Mouse (Mus musculus): ENCODE measurements around the gene Erbb3. TPM values are rescaled to one million over a fixed set of nuclear protein-coding genes. Genes with fewer than 3 reads are reported as not detected.
"Not testable (repeated sequence)": the region's sequence is repeated elsewhere in the genome, so short reads cannot be mapped to it uniquely, and the experiment has no call there.

Erbb3 gene
- total RNA-seq, 2 experiments from 2014 or later = 6.8 to 7.8 TPM

GRCm38 (mm10) chr10:128613820-128614219, 24.4 kb upstream of the Erbb3 start:
- not testable (repeated sequence) for DNase-seq
- intact Hi-C loops (cut with DNase I) = loop anchor here (5.0 kb wide), 2 partner anchors 47 to 67 kb away; partner anchors contain the start of genes Pa2g4, Rpl41 and Zc3h10

DNA sequence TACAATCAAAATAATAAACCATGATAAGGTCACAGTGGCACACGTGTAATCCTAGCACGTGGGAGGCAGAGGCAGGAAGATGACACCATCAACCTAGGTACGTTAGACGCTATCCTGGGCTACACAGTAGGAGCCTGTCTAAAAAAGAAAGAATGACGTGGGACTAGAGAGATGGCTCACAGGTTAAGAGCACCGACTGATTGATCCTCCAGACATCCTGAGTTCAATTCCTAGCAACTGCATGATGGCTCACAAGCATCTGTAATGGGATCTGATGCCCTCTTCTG, 23.6 kb upstream of the Erbb3 start:
- no peak for DNase-seq
- intact Hi-C loops (cut with DNase I) = loop anchor here (5.0 kb wide), 2 partner anchors 46 to 66 kb away; partner anchors contain the start of genes Pa2g4, Rpl41 and Zc3h10

GRCm38 (mm10) chr10:128612433-128613153, 23.1 kb upstream of the Erbb3 start:
- peak; percentile 82 to 84 for DNase-seq
- intact Hi-C loops (cut with DNase I) = loop anchor here (5.0 kb wide), 2 partner anchors 45 to 65 kb away; partner anchors contain the start of genes Pa2g4, Rpl41 and Zc3h10

DNA sequence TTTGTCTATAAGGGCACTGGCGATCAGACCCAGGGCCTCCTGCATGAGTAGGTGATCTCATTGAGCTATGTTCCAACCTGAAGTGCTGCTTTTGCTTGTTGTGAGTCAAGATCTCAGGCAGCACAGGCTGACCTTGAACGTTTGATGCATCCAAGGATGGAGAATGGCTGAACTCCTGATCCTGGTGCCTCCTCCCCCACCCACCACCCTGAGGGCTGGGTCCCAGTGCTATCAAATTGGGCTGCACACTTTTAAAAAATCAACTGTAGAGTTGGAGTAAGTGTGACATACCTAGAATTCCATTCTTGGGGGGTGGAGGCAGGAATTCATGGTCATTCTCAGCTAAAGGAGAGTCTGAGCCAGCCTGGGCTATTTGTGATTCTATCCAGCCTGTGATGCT, 17.0 kb upstream of the Erbb3 start:
- intact Hi-C loops (cut with DNase I) = no loop called here
- DNase-seq = no peak

- no peak for DNase-seq
- intact Hi-C loops (cut with DNase I) = no loop called here
Measured at GRCm38 (mm10) chr10:128602470-128603128, 13.1 kb upstream of the Erbb3 start.

DNA sequence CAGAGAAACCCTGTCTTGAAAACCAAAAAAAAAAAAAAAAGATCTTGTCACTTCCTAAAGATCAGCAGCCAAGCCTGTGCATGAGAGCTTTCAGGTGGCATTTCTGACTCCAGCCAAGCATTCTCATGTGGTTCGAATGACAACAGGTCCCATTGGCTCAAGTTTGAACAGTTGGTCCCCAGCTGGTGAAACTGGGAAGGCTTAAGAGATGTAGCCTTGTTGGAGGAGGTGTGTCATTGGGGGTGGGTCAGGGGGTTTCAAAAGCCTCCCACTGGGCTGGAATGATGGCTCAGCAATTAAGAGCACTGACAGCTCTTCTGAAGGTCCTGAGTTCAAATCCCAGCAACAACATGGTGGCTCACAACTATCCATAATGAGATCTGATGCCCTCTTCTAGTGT, 12.0 kb upstream of the Erbb3 start:
- DNase-seq = no peak
- intact Hi-C loops (cut with DNase I) = no loop called here

DNA sequence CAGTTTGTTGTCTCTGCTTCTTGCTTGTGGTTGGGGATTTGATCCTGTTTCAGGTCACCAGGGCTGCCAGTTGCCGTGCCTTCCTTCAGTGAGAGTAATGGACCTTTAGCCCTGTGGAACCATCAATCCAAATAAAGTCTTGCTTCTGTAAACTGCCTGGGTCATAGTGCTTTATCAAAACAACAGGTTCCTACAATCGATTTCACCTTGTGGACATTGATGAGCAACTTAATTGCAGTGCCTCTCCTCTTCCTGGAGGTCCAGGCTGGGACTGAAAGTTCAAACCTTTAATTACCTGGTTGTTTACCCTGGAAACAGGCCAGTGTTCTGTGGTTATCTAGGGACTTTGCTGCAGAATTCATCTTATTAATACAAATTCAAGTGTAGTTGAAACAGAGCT, 9.0 kb upstream of the Erbb3 start:
- intact Hi-C loops (cut with DNase I) = no loop called here
- DNase-seq = no peak

GRCm38 (mm10) chr10:128592797-128593196, 3.3 kb upstream of the Erbb3 start:
- DNase-seq = no peak
- intact Hi-C loops (cut with DNase I) = no loop called here

DNA sequence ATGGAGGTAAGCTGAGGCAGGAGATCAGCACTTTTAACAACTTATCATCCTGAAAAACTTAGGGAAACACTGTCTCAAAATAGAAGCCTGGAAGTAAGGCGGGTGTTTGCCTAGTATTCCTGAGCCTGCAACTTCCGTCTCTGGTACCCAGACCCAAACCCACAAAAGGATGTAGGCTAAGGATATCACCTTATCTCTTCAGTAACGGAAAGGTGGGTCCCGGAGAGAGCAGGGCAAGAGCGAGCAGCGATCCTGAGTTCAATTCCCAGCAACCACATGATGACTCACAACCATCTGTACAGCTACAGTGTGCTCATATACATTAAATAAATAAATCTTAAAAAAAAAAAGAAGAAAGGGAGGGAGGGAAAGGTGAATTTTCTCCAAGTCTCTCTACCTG, 2.0 kb upstream of the Erbb3 start:
- intact Hi-C loops (cut with DNase I) = no loop called here
- DNase-seq = no peak

- intact Hi-C loops (cut with DNase I) = no loop called here
- peak; percentile 70 to 71 for DNase-seq
Measured at GRCm38 (mm10) chr10:128590193-128590690, 790 bp upstream of the Erbb3 start.

GRCm38 (mm10) chr10:128588775-128589463, 533 bp downstream of the Erbb3 start:
- intact Hi-C loops (cut with DNase I) = no loop called here
- DNase-seq = no peak

DNA sequence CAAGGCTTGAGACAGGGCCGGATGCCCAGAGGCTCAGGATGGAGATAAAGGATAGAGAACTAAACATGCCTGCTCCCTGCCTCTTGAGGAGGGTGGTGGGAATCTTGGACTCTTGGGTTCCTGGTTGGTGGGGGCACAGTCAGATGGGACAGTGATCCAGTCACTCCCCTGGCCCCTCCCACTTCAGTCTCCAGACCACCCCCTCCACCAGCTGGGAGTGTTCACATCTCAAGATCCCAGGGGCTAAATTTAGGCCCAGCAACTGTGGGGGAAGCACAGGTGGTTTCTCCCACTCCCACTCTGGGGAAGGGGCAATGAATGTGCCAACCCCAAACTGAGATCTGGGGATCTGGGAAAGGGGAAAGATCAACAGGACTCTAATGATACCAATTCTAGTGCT, 1.3 kb downstream of the Erbb3 start:
- DNase-seq = no peak
- intact Hi-C loops (cut with DNase I) = no loop called here

GRCm38 (mm10) chr10:128587697-128588096, 1.8 kb downstream of the Erbb3 start:
- intact Hi-C loops (cut with DNase I) = no loop called here
- no peak for DNase-seq

DNA sequence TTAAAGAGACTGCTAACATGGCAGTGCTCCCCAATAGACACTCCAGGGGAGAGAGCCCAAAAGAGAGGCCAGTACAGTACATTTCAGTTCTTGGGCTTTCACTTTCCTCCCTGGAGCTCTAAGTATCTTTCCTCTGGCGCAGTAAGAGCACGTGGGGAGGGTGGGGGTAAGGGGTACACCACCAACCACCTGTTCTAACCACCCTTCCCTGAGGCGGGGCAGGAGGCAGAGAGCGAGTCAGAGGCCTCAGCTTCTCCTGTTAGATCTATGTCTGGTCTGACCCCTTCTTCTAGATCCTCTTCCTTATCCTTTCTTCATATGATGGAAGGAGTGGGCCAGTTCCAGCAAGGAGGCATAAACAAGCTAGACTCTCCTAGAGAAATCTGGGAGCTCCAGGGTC, 2.3 kb downstream of the Erbb3 start:
- intact Hi-C loops (cut with DNase I) = no loop called here
- DNase-seq = no peak

GRCm38 (mm10) chr10:128586546-128586945, 2.9 kb downstream of the Erbb3 start:
- intact Hi-C loops (cut with DNase I) = no loop called here
- no peak for DNase-seq

- no peak for DNase-seq
- intact Hi-C loops (cut with DNase I) = no loop called here
Measured at GRCm38 (mm10) chr10:128584386-128584785, 5.1 kb downstream of the Erbb3 start.

DNA sequence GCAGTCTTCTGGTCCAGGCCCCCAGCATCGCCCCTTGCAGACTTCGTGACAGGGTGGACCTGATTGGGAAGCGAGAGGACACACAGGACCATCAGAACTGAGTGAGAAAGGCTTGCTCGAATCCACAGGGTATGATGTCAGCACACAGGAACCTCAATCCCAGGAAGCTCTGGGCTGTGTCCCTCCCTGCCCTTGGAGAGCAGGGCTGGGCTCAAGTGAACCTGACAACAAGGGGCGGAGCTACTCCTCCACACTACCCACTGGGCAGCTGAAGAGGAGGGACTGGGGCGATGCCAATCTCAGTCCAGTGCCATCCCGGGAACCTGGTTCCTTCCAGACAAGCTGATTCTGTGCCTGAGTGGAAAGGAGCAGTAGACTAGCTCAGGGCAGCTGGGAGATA, 5.8 kb downstream of the Erbb3 start:
- peak; percentile 47 to 68 for DNase-seq
- intact Hi-C loops (cut with DNase I) = no loop called here

- DNase-seq = no peak
- intact Hi-C loops (cut with DNase I) = no loop called here
Measured at GRCm38 (mm10) chr10:128579731-128580130, 9.7 kb downstream of the Erbb3 start.

GRCm38 (mm10) chr10:128579298-128579697, 10.2 kb downstream of the Erbb3 start:
- DNase-seq = no peak
- intact Hi-C loops (cut with DNase I) = no loop called here

- no peak for DNase-seq
- intact Hi-C loops (cut with DNase I) = no loop called here
Measured at GRCm38 (mm10) chr10:128578330-128578729, 11.1 kb downstream of the Erbb3 start.

- intact Hi-C loops (cut with DNase I) = no loop called here
- no peak for DNase-seq
Measured at GRCm38 (mm10) chr10:128575063-128575462, 14.4 kb downstream of the Erbb3 start.

Data from heart, postnatal 14 days (tissue).